Mouse (Mus musculus) kidney, adult 2 months (tissue): ENCODE measurements around the gene Icos. TPM values are rescaled to one million over a fixed set of nuclear protein-coding genes. Genes with fewer than 3 reads are reported as not detected.

Experiments used
- DNase-seq: peaks from one replicate; pipeline ENCODE4 v3.0.0; 2021
- H3K27ac ChIP-seq: fragments of 200-500 bp; 2 replicates; pipeline ENCODE4 v1.5.1; 2012; ENCODE audit warnings: low read depth, low read length, control low read depth, inconsistent platforms; ENCODE audit not compliant: insufficient read depth
- H3K27me3 ChIP-seq: fragments of 200-500 bp; replicated peaks from 2 replicates; pipeline ENCODE4 v1.6.1; 2012; ENCODE audit warnings: mild to moderate bottlenecking, moderate library complexity, low read length, inconsistent platforms; ENCODE audit not compliant: control insufficient read depth, insufficient read depth
- H3K36me3 ChIP-seq: fragments of 200-500 bp; 2 replicates; pipeline ENCODE4 v1.6.1; 2012; ENCODE audit warnings: mild to moderate bottlenecking, moderate library complexity, low read length, inconsistent platforms; ENCODE audit not compliant: control insufficient read depth, insufficient read depth
- H3K4me1 ChIP-seq: fragments of 200-500 bp; 2 replicates; pipeline ENCODE4 v1.6.1; 2011; ENCODE audit warnings: low read length; ENCODE audit not compliant: control insufficient read depth, insufficient read depth
- H3K4me3 ChIP-seq: fragments of 200-500 bp; 2 replicates; pipeline ENCODE4 v1.5.1; 2011; ENCODE audit warnings: mild to moderate bottlenecking, low read depth, low read length, control low read depth; ENCODE audit not compliant: insufficient read depth
- CTCF ChIP-seq: fragments of 200-500 bp; conservative IDR thresholded peaks from 2 replicates; pipeline ENCODE4 v1.5.1; 2011; ENCODE audit warnings: low read depth, mild to moderate bottlenecking, control low read depth, low read length, moderate library complexity, mixed read lengths; ENCODE audit not compliant: insufficient read depth, insufficient read length
- POLR2A ChIP-seq: fragments of 200-500 bp; IDR thresholded peaks from one replicate; pipeline ENCODE4 v1.6.1; 2011; ENCODE audit warnings: low read depth, low read length, control low read depth
- WGBS: fragments of 180-500 bp; shearing (Covaris S2); methylation state at CpG from one replicate; pipeline ENCODE4 v1.1.7; 2018; 5-methylcytosine and 5-hydroxymethylcytosine counted together
- polyA plus RNA-seq: library from polyadenylated mRNA; depleted of rRNA; stranded (reverse); fragments of >200 nt; gene quantifications from 2 replicates; pipeline ENCODE4 v1.2.3, GENCODE M21; 2012

The Icos gene
- polyA plus RNA-seq, 1 experiment = 0.39 TPM

DNA sequence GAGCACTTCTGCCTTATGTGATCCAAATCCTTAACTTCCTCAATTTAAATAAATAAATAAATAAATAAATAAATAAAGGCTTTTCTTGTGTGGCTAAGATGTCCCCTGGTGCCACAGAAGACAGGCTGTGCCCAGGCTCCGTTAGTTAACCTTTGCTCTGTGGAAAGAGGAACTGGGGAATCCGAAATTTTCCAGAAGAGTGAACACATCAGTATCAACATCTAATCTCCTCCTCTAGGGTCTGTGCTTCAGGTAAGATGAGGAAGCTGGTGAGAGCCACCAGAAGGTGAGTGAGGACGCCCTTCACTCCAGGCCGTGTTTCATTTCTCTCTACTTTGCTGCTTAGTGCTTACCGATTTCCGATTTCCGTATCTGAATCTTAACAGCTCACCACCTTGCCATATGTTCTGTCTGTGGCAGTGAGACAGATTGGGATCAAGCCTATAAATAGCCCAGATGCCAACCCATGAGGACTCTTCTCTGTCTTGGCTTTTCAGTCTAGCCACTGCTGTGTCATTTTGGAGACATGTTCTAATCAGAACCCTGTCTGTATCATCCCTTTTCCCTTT, 24.1 kb downstream of the Icos start:
- TF ChIP-seq POLR2A (no peak), CTCF (no peak)
- H3K4me3 ChIP-seq = no peak overlapping the region
- no peaks in the 10 kb centered on the region for H3K27me3 ChIP-seq
- no peak overlapping the region for H3K27ac ChIP-seq
- no peak for DNase-seq
- H3K36me3 ChIP-seq = no peaks in the 10 kb centered on the region
- WGBS = 79% methylated on average over 7 of the region's 7 CpGs
- H3K4me1 ChIP-seq = no peaks in the 10 kb centered on the region

DNA sequence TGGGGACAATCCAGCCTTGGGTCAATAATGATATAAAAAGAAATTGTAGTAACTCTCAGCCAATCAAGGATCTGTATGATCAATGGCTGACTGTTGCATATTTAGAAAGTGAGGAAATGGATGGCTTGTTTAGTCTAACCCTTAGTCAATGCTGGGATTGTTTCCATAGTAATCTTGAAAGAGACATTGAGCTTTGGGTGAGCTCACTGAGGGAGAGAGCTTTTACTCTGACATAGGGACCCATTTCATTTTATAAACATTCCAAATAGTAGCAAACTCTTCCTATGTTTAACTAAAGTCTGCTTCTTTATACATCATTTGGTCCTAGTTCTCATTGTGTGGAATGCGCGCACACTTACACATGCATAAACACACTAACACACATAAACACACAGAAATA, 28.5 kb downstream of the Icos start:
- no peak for DNase-seq
- 99% methylated on average over 2 of the region's 2 CpGs for WGBS
- Histone ChIP-seq H3K27me3 (no peaks in the 10 kb centered on the region), H3K4me3 (no peak overlapping the region), H3K27ac (no peak overlapping the region), H3K36me3 (no peaks in the 10 kb centered on the region), H3K4me1 (no peaks in the 10 kb centered on the region)
- TF ChIP-seq POLR2A (no peak), CTCF (no peak)

DNA sequence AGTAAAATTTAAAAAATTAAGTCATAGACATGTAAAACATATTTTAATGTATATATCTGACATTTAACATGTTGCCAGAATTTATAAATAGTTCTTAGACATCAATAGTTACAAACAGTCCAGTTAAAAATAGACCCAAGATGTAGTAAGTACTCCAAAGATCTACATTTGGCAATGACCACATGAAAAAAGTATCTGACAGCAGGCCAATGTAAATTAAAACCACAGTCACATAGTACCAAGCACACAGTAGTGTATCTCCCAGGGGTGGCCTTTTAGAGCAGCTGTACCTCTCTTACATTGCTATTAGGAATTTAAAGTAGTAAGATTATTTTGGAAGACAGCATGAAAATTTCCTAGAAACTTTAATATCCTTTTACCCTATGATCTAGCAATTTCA, 29.8 kb downstream of the Icos start:
- H3K27ac ChIP-seq = no peak overlapping the region
- TF ChIP-seq CTCF (no peak), POLR2A (no peak)
- DNase-seq = no peak
- H3K27me3 ChIP-seq = no peaks in the 10 kb centered on the region
- no peaks in the 10 kb centered on the region for H3K4me1 ChIP-seq
- no peaks in the 10 kb centered on the region for H3K36me3 ChIP-seq
- no peak overlapping the region for H3K4me3 ChIP-seq

DNA sequence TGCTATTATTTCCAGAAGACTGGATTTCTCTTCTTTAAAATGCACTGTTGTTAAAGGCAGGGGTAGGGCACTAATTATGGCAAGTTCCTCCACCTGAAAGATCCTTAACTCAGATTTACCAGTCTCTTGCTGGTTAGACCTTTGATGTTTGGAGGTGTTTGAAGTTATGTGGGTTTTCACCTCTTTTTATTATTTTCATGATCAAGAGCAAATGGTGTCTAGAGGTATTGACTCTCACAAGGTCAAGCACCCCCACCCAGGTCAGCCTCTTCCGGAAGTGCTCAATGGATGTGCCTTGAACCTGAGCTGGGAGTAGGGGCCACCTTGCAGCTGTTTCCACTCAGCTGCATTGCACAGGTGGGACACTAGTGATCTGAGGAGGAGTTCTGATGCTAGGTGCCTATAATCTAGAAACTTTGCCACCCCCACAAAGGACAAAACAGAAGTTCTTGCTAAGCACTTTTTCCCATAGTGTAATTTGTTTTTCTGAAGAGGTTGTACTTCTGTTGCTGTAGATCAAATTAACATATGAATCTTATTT, 38.9 kb downstream of the Icos start:
- DNase-seq = no peak
- 61% methylated on average over 1 of the region's 1 CpGs for WGBS
- Histone ChIP-seq H3K27me3 (no peaks in the 10 kb centered on the region; the same call in 1 of the 2 replicates), H3K36me3 (no peaks in the 10 kb centered on the region), H3K4me1 (no peaks in the 10 kb centered on the region), H3K27ac (no peak overlapping the region), H3K4me3 (no peak overlapping the region)
- TF ChIP-seq POLR2A = no peak
- TF ChIP-seq CTCF = no peak

DNA sequence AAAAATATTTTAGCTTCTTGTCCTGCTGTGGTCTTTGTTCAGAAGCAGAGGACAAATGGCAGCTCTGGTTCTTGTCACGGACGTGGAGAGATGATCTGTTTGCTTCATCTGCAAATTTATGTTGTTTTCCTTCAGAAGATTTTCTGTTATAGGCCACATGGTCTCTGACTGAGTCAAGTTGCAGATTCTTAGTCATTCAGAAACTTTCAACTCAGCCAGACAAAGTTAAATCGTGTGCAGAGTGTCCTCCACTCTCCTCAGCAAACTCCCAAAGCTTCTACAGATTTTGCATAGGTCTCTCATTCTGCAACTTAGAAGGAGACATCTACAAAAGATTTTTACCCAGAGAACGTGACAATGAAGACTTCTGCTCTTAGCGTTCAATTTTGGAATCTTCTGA, 49.0 kb downstream of the Icos start:
- H3K27me3 ChIP-seq = no peaks in the 10 kb centered on the region; the same call in 1 of the 2 replicates
- no peaks in the 10 kb centered on the region for H3K36me3 ChIP-seq
- 78% methylated on average over 5 of the region's 5 CpGs for WGBS
- no peak overlapping the region for H3K27ac ChIP-seq
- TF ChIP-seq CTCF (no peak), POLR2A (no peak)
- H3K4me3 ChIP-seq = no peak overlapping the region
- H3K4me1 ChIP-seq = no peaks in the 10 kb centered on the region
- DNase-seq = no peak

DNA sequence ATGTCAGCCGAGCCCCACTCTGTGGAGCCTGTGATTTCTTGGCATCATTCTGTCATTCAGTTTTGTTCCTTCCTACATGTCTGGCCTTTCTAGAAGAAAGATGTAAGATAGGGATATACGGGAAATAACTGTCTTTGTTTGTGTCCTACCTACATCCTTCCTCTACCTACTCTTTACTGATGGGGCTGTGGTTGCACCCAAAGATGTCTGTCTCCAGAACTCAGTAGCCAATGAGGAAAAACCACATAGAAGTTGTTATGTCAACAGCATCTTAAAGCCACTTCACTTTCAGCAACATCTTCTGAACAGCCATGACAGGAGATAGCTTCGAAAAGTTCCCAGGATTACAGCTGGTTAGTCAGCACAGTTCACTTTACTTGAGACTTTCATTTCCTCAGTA, 49.8 kb downstream of the Icos start:
- 86% methylated on average over 3 of the region's 3 CpGs for WGBS
- no peak for DNase-seq

DNA sequence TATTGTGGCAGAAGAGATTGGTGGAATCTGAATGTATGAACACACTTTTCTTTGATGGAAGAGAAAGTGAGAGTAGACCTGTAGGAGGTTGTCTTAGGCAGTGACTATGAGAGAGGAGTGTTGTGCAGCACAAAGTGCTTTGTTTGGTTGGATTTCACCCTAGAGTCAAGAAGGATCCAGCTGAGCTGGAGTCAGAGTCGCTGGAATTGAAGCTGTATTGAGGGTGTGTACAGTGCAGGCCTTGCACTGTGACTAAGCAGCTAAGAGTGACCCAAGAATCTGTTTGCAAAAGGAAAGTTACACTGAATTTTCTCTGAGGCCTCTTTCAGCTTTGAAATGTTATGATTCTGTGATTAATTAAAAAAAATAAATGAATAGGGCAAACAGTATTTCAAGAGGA, 52.2 kb downstream of the Icos start:
- no peak overlapping the region for H3K27ac ChIP-seq

More for the DNA sequence above, 49.8 kb downstream of the Icos start:
- Histone ChIP-seq H3K27me3 (no peaks in the 10 kb centered on the region; the same call in 1 of the 2 replicates), H3K4me3 (no peak overlapping the region), H3K36me3 (no peaks in the 10 kb centered on the region), H3K4me1 (no peaks in the 10 kb centered on the region), H3K27ac (no peak overlapping the region)
- TF ChIP-seq POLR2A = no peak
- TF ChIP-seq CTCF = no peak

DNA sequence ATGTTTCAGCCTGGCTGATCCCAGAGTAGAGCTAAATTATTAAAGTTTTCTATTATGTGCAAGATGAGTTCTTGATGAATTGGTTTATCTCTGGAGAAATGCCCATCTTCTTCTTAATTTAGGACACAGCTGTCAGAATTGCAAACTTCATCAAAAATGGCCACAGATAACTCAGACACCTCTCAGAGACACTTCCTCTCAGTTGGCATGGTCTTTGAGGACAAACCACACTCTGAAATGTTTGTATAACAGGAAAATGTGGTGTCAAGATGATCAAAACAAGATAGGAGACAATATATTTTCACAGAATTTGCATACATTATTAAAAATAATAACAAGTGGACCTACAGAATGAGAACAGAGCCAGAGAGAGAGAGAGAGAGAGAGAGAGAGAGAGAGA, 52.8 kb downstream of the Icos start:
- Histone ChIP-seq H3K36me3 (no peaks in the 10 kb centered on the region), H3K4me1 (no peaks in the 10 kb centered on the region), H3K27me3 (no peaks in the 10 kb centered on the region; the same call in 1 of the 2 replicates), H3K27ac (no peak overlapping the region), H3K4me3 (no peak overlapping the region)
- DNase-seq = no peak
- TF ChIP-seq POLR2A = no peak

More for the DNA sequence above, 52.2 kb downstream of the Icos start:
- Histone ChIP-seq H3K36me3 (no peaks in the 10 kb centered on the region), H3K4me3 (no peak overlapping the region), H3K27me3 (no peaks in the 10 kb centered on the region; the same call in 1 of the 2 replicates), H3K4me1 (no peaks in the 10 kb centered on the region)
- WGBS = 25% methylated on average over 1 of the region's 1 CpGs
- no peak for DNase-seq
- no peak for TF ChIP-seq CTCF
- no peak for TF ChIP-seq POLR2A
